Mouse (Mus musculus) embryonic fibroblast, embryonic 13.5 days (primary cell): ENCODE data around the gene Eif2ak3.

ENCODE experiments used
- CTCF ChIP-seq: IDR thresholded peaks from 2 replicates; pipeline ENCODE4 v1.5.1; 2011; ENCODE audit warnings: mild to moderate bottlenecking, control low read depth, low read length, moderate library complexity, borderline replicate concordance; ENCODE audit not compliant: insufficient read depth
- POLR2A ChIP-seq: IDR thresholded peaks from 2 replicates; pipeline ENCODE4 v1.6.1; 2011; ENCODE audit warnings: low read depth, mild to moderate bottlenecking, control low read depth, low read length, moderate library complexity

GRCm38 (mm10) chr6:70899594-70900003 is 55.3 kb downstream of the Eif2ak3 start:
- TF ChIP-seq CTCF: no peak
- TF ChIP-seq POLR2A: no peak
